Mouse (Mus musculus) Patski (cell line): Measurements from ENCODE around the gene Nfasc. TPM values are rescaled to one million over a fixed set of nuclear protein-coding genes. Genes with fewer than 3 reads are reported as not detected.

ENCODE experiments used
- ATAC-seq: fragments of 100-300 bp; one replicate; pipeline ENCODE4 v1.8.0; 2021
- CTCF ChIA-PET: fragments of 350-600 bp; sonication (Branson Sonifier 250); formaldehyde crosslinking; loops from one replicate; lab custom pipeline; 2022; ENCODE audit warnings: inconsistent platforms; lab: Charles Lee
- POLR2A ChIA-PET: fragments of 350-600 bp; sonication (Branson Sonifier 250); formaldehyde crosslinking; loops from one replicate; lab custom pipeline; 2022; ENCODE audit warnings: antibody characterized with exemption, inconsistent platforms; lab: Charles Lee
- DNase-seq: peaks from one replicate; pipeline ENCODE4 v3.0.0-alpha.2; 2011; ENCODE audit warnings: low read depth, low spot score
- H3K27me3 ChIP-seq: fragments of 371-371 bp; one replicate; pipeline ENCODE4 v1.5.1; 2021
- CTCF ChIP-seq: fragments of 100-300 bp; IDR thresholded peaks from one replicate; pipeline ENCODE4 v1.5.1; 2021
- in situ Hi-C: fragments of 300-500 bp; cut with MboI; formaldehyde crosslinking; loops from 3 replicates; pipeline ENCODE4 v1.11.1; 2018; ENCODE audit warnings: low pct_unique_long_range_greater_than_20kb, mixed read lengths
- polyA plus RNA-seq: library from polyadenylated mRNA; unstranded; gene quantifications from one replicate; pipeline ENCODE4 v1.2.3, GENCODE M21; 2021

The Nfasc gene
- polyA plus RNA-seq, 1 experiment from 2014 or later = not detected

GRCm38 (mm10) chr1:132586679-132587201 is 154.9 kb downstream of the Nfasc start:
- H3K27me3 ChIP-seq = no peaks in the 10 kb centered on the region
- POLR2A ChIA-PET = no interaction called here
- DNase-seq = no peak
- in situ Hi-C loops = no loop called here
- ATAC-seq = no peak
- no peak for TF ChIP-seq CTCF
- CTCF ChIA-PET = no interaction called here

- ChIA-PET CTCF (interaction anchor here (0.7 to 1.0 kb wide), 2 partner anchors 10 to 60 kb away, joined by 3 read pairs; no protein-coding TSS in a partner anchor), POLR2A (no interaction called here)
- ATAC-seq (no peak), DNase-seq (no peak)
- H3K27me3 ChIP-seq = no peaks in the 10 kb centered on the region
- in situ Hi-C loops = no loop called here
- no peak for TF ChIP-seq CTCF
These were observed 156.2 kb downstream of the Nfasc start for GRCm38 (mm10) chr1:132585376-132585775.

GRCm38 (mm10) chr1:132582998-132583604 is 158.5 kb downstream of the Nfasc start:
- no peaks in the 10 kb centered on the region for H3K27me3 ChIP-seq
- in situ Hi-C loops = no loop called here

GRCm38 (mm10) chr1:132581845-132582839 is 159.5 kb downstream of the Nfasc start:
- DNase-seq = peak; percentile 89
- no peak for TF ChIP-seq CTCF
- no peaks in the 10 kb centered on the region for H3K27me3 ChIP-seq
- in situ Hi-C loops = no loop called here
- peak; percentile 42 for ATAC-seq
- CTCF ChIA-PET = interaction anchor here (1.2 to 1.5 kb wide), 3 partner anchors 10 to 56 kb away, joined by 3 to 5 read pairs (median 4); no protein-coding TSS in a partner anchor
- POLR2A ChIA-PET = interaction anchor here (0.6 kb wide), 2 partner anchors 25 to 173 kb away, joined by 3 read pairs; no protein-coding TSS in a partner anchor

More at GRCm38 (mm10) chr1:132582998-132583604, 158.5 kb downstream of the Nfasc start:
- ChIA-PET CTCF (interaction anchor here (1.5 kb wide), 1 partner anchor 9 kb away, joined by 3 read pairs; no protein-coding TSS in a partner anchor), POLR2A (interaction anchor here (0.6 kb wide), 1 partner anchor 24 kb away, joined by 3 read pairs; no protein-coding TSS in a partner anchor)
- TF ChIP-seq CTCF = no peak
- DNase-seq = no peak
- ATAC-seq = no peak

- no peak for TF ChIP-seq CTCF
- in situ Hi-C loops = no loop called here
- DNase-seq (no peak), ATAC-seq (no peak)
- ChIA-PET POLR2A (no interaction called here), CTCF (no interaction called here)
- H3K27me3 ChIP-seq = no peaks in the 10 kb centered on the region
These were observed 161.5 kb downstream of the Nfasc start for GRCm38 (mm10) chr1:132580063-132580462.

GRCm38 (mm10) chr1:132576845-132577244 is 164.8 kb downstream of the Nfasc start:
- H3K27me3 ChIP-seq = peaks cover 16% of the 10 kb centered on the region
- ChIA-PET POLR2A (no interaction called here), CTCF (no interaction called here)
- no peak for TF ChIP-seq CTCF
- DNase-seq (no peak), ATAC-seq (no peak)
- in situ Hi-C loops = no loop called here

GRCm38 (mm10) chr1:132572851-132573250 is 168.7 kb downstream of the Nfasc start:
- ChIA-PET CTCF (no interaction called here), POLR2A (no interaction called here)
- DNase-seq = no peak
- in situ Hi-C loops = no loop called here
- H3K27me3 ChIP-seq = peaks cover 20% of the 10 kb centered on the region
- no peak for TF ChIP-seq CTCF
- ATAC-seq = no peak

GRCm38 (mm10) chr1:132571613-132572012 is 170.0 kb downstream of the Nfasc start:
- CTCF ChIA-PET = interaction anchor here (1.4 kb wide), 1 partner anchor 23 kb away, joined by 3 read pairs; no protein-coding TSS in a partner anchor
- POLR2A ChIA-PET = no interaction called here
- in situ Hi-C loops = no loop called here
- ATAC-seq = no peak
- TF ChIP-seq CTCF = no peak
- H3K27me3 ChIP-seq = peaks cover 20% of the 10 kb centered on the region
- no peak for DNase-seq

GRCm38 (mm10) chr1:132570906-132571305 is 170.7 kb downstream of the Nfasc start:
- H3K27me3 ChIP-seq = peaks cover 20% of the 10 kb centered on the region
- in situ Hi-C loops = no loop called here
- CTCF ChIA-PET = interaction anchor here (1.1 to 1.4 kb wide), 2 partner anchors 24 kb away, joined by 3 read pairs; no protein-coding TSS in a partner anchor
- DNase-seq = no peak
- POLR2A ChIA-PET = no interaction called here
- no peak for ATAC-seq
- TF ChIP-seq CTCF = no peak

- CTCF ChIA-PET = interaction anchor here (1.1 kb wide), 1 partner anchor 24 kb away, joined by 3 read pairs; no protein-coding TSS in a partner anchor
- DNase-seq (no peak), ATAC-seq (no peak)
- peaks cover 20% of the 10 kb centered on the region for H3K27me3 ChIP-seq
- POLR2A ChIA-PET = interaction anchor here (0.7 kb wide), 1 partner anchor 27 kb away, joined by 6 read pairs; no protein-coding TSS in a partner anchor
- TF ChIP-seq CTCF = no peak
- in situ Hi-C loops = no loop called here
These were observed 171.4 kb downstream of the Nfasc start for GRCm38 (mm10) chr1:132570068-132570780.
